Mouse (Mus musculus): ENCODE results near the gene Myh14. TPM values are rescaled to one million over a fixed set of nuclear protein-coding genes. Genes with fewer than 3 reads are reported as not detected.

Myh14 gene
- total RNA-seq, 2 experiments from 2014 or later: 21.4 to 23.3 TPM

- no peak for DNase-seq
Measured at GRCm38 (mm10) chr7:44632676-44633075, 38.0 kb downstream of the Myh14 start.

GRCm38 (mm10) chr7:44630437-44630836, 40.2 kb downstream of the Myh14 start:
- DNase-seq: no peak

- DNase-seq: no peak
Measured at GRCm38 (mm10) chr7:44628402-44629034, 42.1 kb downstream of the Myh14 start.

- no peak for DNase-seq
Measured at GRCm38 (mm10) chr7:44626966-44627365, 43.7 kb downstream of the Myh14 start.

- DNase-seq: no peak
Measured at GRCm38 (mm10) chr7:44626068-44626385, 44.6 kb downstream of the Myh14 start.

- no peak for DNase-seq
Measured at GRCm38 (mm10) chr7:44625241-44626067, 45.2 kb downstream of the Myh14 start.

GRCm38 (mm10) chr7:44624828-44625227, 45.8 kb downstream of the Myh14 start:
- no peak for DNase-seq

GRCm38 (mm10) chr7:44624543-44624826, 46.2 kb downstream of the Myh14 start:
- no peak for DNase-seq

- no peak for DNase-seq
Measured at GRCm38 (mm10) chr7:44623714-44624542, 46.7 kb downstream of the Myh14 start.

GRCm38 (mm10) chr7:44617059-44617458, 53.6 kb downstream of the Myh14 start:
- DNase-seq: no peak

- no peak for DNase-seq
Measured at GRCm38 (mm10) chr7:44615987-44616386, 54.7 kb downstream of the Myh14 start.

GRCm38 (mm10) chr7:44615309-44615708, 55.3 kb downstream of the Myh14 start:
- no peak for DNase-seq

- DNase-seq: no peak
Measured at GRCm38 (mm10) chr7:44614041-44614688, 56.5 kb downstream of the Myh14 start.

GRCm38 (mm10) chr7:44612192-44612591, 58.5 kb downstream of the Myh14 start:
- DNase-seq: no peak

GRCm38 (mm10) chr7:44606171-44606901, 64.3 kb downstream of the Myh14 start:
- no peak for DNase-seq

GRCm38 (mm10) chr7:44605436-44605835, 65.2 kb downstream of the Myh14 start:
- DNase-seq: no peak

GRCm38 (mm10) chr7:44604619-44605018, 66.0 kb downstream of the Myh14 start:
- no peak for DNase-seq

- DNase-seq: no peak
Measured at GRCm38 (mm10) chr7:44604139-44604606, 66.5 kb downstream of the Myh14 start.

- no peak for DNase-seq
Measured at GRCm38 (mm10) chr7:44603186-44603855, 67.3 kb downstream of the Myh14 start.

- no peak for DNase-seq
Measured at GRCm38 (mm10) chr7:44602443-44602842, 68.2 kb downstream of the Myh14 start.

GRCm38 (mm10) chr7:44601646-44602045, 69.0 kb downstream of the Myh14 start:
- no peak for DNase-seq

All from gastrocnemius, postnatal 10 days (tissue).